Mouse (Mus musculus): ENCODE measurements around the gene Zdhhc7. TPM values are rescaled to one million over a fixed set of nuclear protein-coding genes. Genes with fewer than 3 reads are reported as not detected.

Zdhhc7 gene
- polyA plus RNA-seq, 1 experiment from 2014 or later = 21.3 TPM

- H3K9ac ChIP-seq (replicated peaks; ENCODE audit: low read depth, low read length) = no peak overlapping the region
- 74% methylated on average over 4 of the region's 4 CpGs for WGBS
- no peaks in the 10 kb centered on the region for H3K27me3 ChIP-seq (ENCODE audit: control insufficient read depth, insufficient read depth, low read length)
- no peaks in the 10 kb centered on the region for H3K9me3 ChIP-seq (ENCODE audit: control insufficient read depth, low read length)
- no peak overlapping the region for H3K27ac ChIP-seq (ENCODE audit: low read depth, low read length)
- H3K4me3 ChIP-seq (ENCODE audit: low read depth, low read length) = no peak overlapping the region
- peaks cover 8% of the 10 kb centered on the region; the same call in 1 of the 2 replicates for H3K4me1 ChIP-seq (ENCODE audit: control insufficient read depth, insufficient read depth, low read length)
- no peaks in the 10 kb centered on the region for H3K36me3 ChIP-seq (ENCODE audit: control insufficient read depth, insufficient read depth, low read length)
- no peak for ATAC-seq (ENCODE audit: low read depth)
- H3K4me2 ChIP-seq (ENCODE audit: low read depth, low read length) = no peak overlapping the region
These were observed 9.7 kb upstream of the Zdhhc7 start for GRCm38 (mm10) chr8:120110966-120111365.

DNA sequence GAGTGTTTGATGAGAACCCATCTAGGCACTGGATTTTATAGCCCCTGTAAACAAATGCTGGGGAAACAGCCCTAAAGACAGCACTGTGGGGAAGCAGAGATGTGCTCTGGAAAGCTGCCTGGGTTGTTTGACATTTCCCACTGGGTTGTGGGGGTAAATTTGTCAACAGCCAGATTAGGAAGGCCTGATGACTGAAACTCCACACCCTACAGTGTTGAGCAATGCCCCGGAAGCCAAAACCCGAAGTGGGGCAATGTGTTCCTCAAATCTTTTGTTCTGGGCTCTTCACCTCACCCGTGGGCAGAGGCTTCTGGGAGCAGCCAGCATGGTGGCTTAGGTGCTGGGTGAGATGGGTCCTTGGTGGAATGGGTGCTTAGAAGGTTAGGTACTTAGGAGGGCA, 7.9 kb upstream of the Zdhhc7 start:
- 13% methylated on average over 3 of the region's 3 CpGs for WGBS
- ATAC-seq (ENCODE audit: low read depth) = no peak
- Histone ChIP-seq H3K4me1 (ENCODE audit: control insufficient read depth, insufficient read depth, low read length) (peaks cover 7% of the 10 kb centered on the region; the same call in 1 of the 2 replicates), H3K27me3 (ENCODE audit: control insufficient read depth, insufficient read depth, low read length) (no peaks in the 10 kb centered on the region), H3K9me3 (ENCODE audit: control insufficient read depth, low read length) (no peaks in the 10 kb centered on the region), H3K27ac (ENCODE audit: low read depth, low read length) (no peak overlapping the region), H3K4me3 (ENCODE audit: low read depth, low read length) (no peak overlapping the region), H3K4me2 (ENCODE audit: low read depth, low read length) (no peak overlapping the region), H3K36me3 (ENCODE audit: control insufficient read depth, insufficient read depth, low read length) (no peaks in the 10 kb centered on the region), H3K9ac (replicated peaks; ENCODE audit: low read depth, low read length) (no peak overlapping the region)

GRCm38 (mm10) chr8:120104721-120105272, 3.5 kb upstream of the Zdhhc7 start:
- Histone ChIP-seq H3K36me3 (ENCODE audit: control insufficient read depth, insufficient read depth, low read length) (no peaks in the 10 kb centered on the region), H3K27me3 (ENCODE audit: control insufficient read depth, insufficient read depth, low read length) (no peaks in the 10 kb centered on the region), H3K4me1 (ENCODE audit: control insufficient read depth, insufficient read depth, low read length) (peaks cover 20% of the 10 kb centered on the region), H3K4me3 (ENCODE audit: low read depth, low read length) (no peak overlapping the region), H3K9me3 (ENCODE audit: control insufficient read depth, low read length) (no peaks in the 10 kb centered on the region), H3K27ac (ENCODE audit: low read depth, low read length) (no peak overlapping the region), H3K4me2 (ENCODE audit: low read depth, low read length) (no peak overlapping the region), H3K9ac (replicated peaks; ENCODE audit: low read depth, low read length) (no peak overlapping the region)
- 53% methylated on average over 9 of the region's 9 CpGs for WGBS
- no peak for ATAC-seq (ENCODE audit: low read depth)

- no peak for ATAC-seq (ENCODE audit: low read depth)
- WGBS = 90% methylated on average over 9 of the region's 9 CpGs
- no peaks in the 10 kb centered on the region for H3K27me3 ChIP-seq (ENCODE audit: control insufficient read depth, insufficient read depth, low read length)
- H3K27ac ChIP-seq (ENCODE audit: low read depth, low read length) = no peak overlapping the region
- no peak overlapping the region for H3K4me3 ChIP-seq (ENCODE audit: low read depth, low read length)
- no peaks in the 10 kb centered on the region for H3K36me3 ChIP-seq (ENCODE audit: control insufficient read depth, insufficient read depth, low read length)
- no peaks in the 10 kb centered on the region for H3K9me3 ChIP-seq (ENCODE audit: control insufficient read depth, low read length)
- H3K4me1 ChIP-seq (ENCODE audit: control insufficient read depth, insufficient read depth, low read length) = peaks cover 20% of the 10 kb centered on the region
- H3K4me2 ChIP-seq (ENCODE audit: low read depth, low read length) = no peak overlapping the region
- H3K9ac ChIP-seq (replicated peaks; ENCODE audit: low read depth, low read length) = no peak overlapping the region
These were observed 2.6 kb upstream of the Zdhhc7 start for GRCm38 (mm10) chr8:120103916-120104315.

DNA sequence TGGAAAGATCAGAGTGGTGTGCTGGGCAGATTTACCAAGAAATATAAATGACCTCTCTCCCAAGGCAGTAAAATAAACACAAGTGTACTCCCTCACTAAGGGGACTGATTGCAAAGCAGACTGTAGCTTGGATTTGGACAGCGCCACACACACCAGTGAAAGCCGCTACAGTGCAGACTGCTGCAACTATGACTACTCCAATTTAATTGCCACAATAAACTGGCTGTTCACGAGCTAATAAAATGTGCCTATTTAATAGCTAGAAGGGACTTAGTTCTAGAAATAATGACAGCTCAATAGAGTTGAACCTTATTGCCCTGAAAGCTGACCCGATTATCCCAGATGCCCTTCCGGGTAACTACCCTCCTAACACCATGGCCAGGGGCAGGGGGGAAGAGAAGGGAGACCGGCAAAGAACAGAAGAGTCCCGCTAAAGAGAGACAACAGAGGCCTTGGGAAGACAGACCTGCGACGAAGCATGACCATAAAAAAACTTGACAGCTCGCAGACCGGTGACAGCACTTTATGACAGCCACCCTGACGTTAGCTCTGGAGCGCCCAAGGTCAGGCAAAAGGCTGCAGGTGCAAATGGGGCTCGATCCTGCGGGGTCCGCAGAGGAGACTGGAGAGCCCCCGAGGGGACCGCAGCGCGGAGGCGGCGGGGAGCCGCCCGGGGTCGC, 754 bp downstream of the Zdhhc7 start:
- ATAC-seq (ENCODE audit: low read depth) = peak; percentile 32; the same call in 1 of the 2 replicates
- no peaks in the 10 kb centered on the region for H3K36me3 ChIP-seq (ENCODE audit: control insufficient read depth, insufficient read depth, low read length)
- peak overlapping the region; percentile 81 for H3K9ac ChIP-seq (replicated peaks; ENCODE audit: low read depth, low read length)
- peak overlapping the region; percentile 89 for H3K4me3 ChIP-seq (ENCODE audit: low read depth, low read length)
- 2% methylated on average over 16 of the region's 25 CpGs for WGBS
- no peaks in the 10 kb centered on the region for H3K9me3 ChIP-seq (ENCODE audit: control insufficient read depth, low read length)
- peak overlapping the region; percentile 97 for H3K4me2 ChIP-seq (ENCODE audit: low read depth, low read length)
- no peaks in the 10 kb centered on the region for H3K27me3 ChIP-seq (ENCODE audit: control insufficient read depth, insufficient read depth, low read length)
- H3K27ac ChIP-seq (ENCODE audit: low read depth, low read length) = peak overlapping the region; percentile 90
- H3K4me1 ChIP-seq (ENCODE audit: control insufficient read depth, insufficient read depth, low read length) = peaks cover 20% of the 10 kb centered on the region

GRCm38 (mm10) chr8:120096486-120096885, 4.8 kb downstream of the Zdhhc7 start:
- peaks cover 7% of the 10 kb centered on the region for H3K4me1 ChIP-seq (ENCODE audit: control insufficient read depth, insufficient read depth, low read length)
- WGBS = 81% methylated on average over 2 of the region's 2 CpGs
- peaks cover 9% of the 10 kb centered on the region; the same call in 1 of the 2 replicates for H3K36me3 ChIP-seq (ENCODE audit: control insufficient read depth, insufficient read depth, low read length)
- H3K27me3 ChIP-seq (ENCODE audit: control insufficient read depth, insufficient read depth, low read length) = no peaks in the 10 kb centered on the region
- H3K9me3 ChIP-seq (ENCODE audit: control insufficient read depth, low read length) = no peaks in the 10 kb centered on the region
- no peak overlapping the region for H3K9ac ChIP-seq (replicated peaks; ENCODE audit: low read depth, low read length)
- no peak for ATAC-seq (ENCODE audit: low read depth)
- H3K4me2 ChIP-seq (ENCODE audit: low read depth, low read length) = no peak overlapping the region
- no peak overlapping the region for H3K4me3 ChIP-seq (ENCODE audit: low read depth, low read length)
- H3K27ac ChIP-seq (ENCODE audit: low read depth, low read length) = no peak overlapping the region

- Histone ChIP-seq H3K9me3 (ENCODE audit: control insufficient read depth, low read length) (no peaks in the 10 kb centered on the region), H3K36me3 (ENCODE audit: control insufficient read depth, insufficient read depth, low read length) (peaks cover 21% of the 10 kb centered on the region), H3K27ac (ENCODE audit: low read depth, low read length) (no peak overlapping the region), H3K9ac (replicated peaks; ENCODE audit: low read depth, low read length) (no peak overlapping the region; the same call in 1 of the 2 replicates), H3K4me1 (ENCODE audit: control insufficient read depth, insufficient read depth, low read length) (peaks cover under 1% of the 10 kb centered on the region; the same call in 1 of the 2 replicates), H3K4me3 (ENCODE audit: low read depth, low read length) (no peak overlapping the region), H3K4me2 (ENCODE audit: low read depth, low read length) (no peak overlapping the region), H3K27me3 (ENCODE audit: control insufficient read depth, insufficient read depth, low read length) (no peaks in the 10 kb centered on the region)
- ATAC-seq (ENCODE audit: low read depth) = no peak
- WGBS = 92% methylated on average over 10 of the region's 10 CpGs
These were observed 6.5 kb downstream of the Zdhhc7 start for GRCm38 (mm10) chr8:120094801-120095200.

DNA sequence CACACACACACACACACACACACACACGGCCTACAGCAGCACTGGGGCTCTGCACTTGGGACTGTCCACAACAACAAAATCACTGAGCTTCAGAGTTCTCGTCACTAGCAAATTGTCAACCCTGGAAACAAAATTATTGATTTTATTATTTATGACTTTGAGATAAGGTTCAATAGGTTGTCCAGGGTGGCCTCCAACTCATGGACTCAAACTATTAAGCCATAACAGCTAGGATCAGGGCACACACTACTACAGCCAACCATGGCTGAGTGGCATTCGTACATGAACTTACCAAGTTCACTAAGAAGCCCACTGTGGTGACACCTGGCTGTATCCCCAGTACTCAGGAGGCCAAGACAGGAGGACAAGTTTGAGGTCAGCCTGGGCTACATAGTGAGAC, 8.2 kb downstream of the Zdhhc7 start:
- no peak overlapping the region for H3K4me3 ChIP-seq (ENCODE audit: low read depth, low read length)
- WGBS = 96% methylated on average over 3 of the region's 3 CpGs
- peaks cover 21% of the 10 kb centered on the region for H3K36me3 ChIP-seq (ENCODE audit: control insufficient read depth, insufficient read depth, low read length)
- no peak for ATAC-seq (ENCODE audit: low read depth)
- H3K4me1 ChIP-seq (ENCODE audit: control insufficient read depth, insufficient read depth, low read length) = no peaks in the 10 kb centered on the region
- no peak overlapping the region for H3K9ac ChIP-seq (replicated peaks; ENCODE audit: low read depth, low read length)
- H3K27ac ChIP-seq (ENCODE audit: low read depth, low read length) = no peak overlapping the region
- no peaks in the 10 kb centered on the region for H3K27me3 ChIP-seq (ENCODE audit: control insufficient read depth, insufficient read depth, low read length)
- no peaks in the 10 kb centered on the region for H3K9me3 ChIP-seq (ENCODE audit: control insufficient read depth, low read length)
- H3K4me2 ChIP-seq (ENCODE audit: low read depth, low read length) = no peak overlapping the region

GRCm38 (mm10) chr8:120091032-120091431, 10.2 kb downstream of the Zdhhc7 start:
- H3K36me3 ChIP-seq (ENCODE audit: control insufficient read depth, insufficient read depth, low read length) = peaks cover 40% of the 10 kb centered on the region
- no peaks in the 10 kb centered on the region for H3K4me1 ChIP-seq (ENCODE audit: control insufficient read depth, insufficient read depth, low read length)
- H3K4me3 ChIP-seq (ENCODE audit: low read depth, low read length) = no peak overlapping the region
- no peak overlapping the region for H3K27ac ChIP-seq (ENCODE audit: low read depth, low read length)
- no peak for ATAC-seq (ENCODE audit: low read depth)
- H3K9ac ChIP-seq (replicated peaks; ENCODE audit: low read depth, low read length) = no peak overlapping the region
- H3K4me2 ChIP-seq (ENCODE audit: low read depth, low read length) = no peak overlapping the region
- H3K9me3 ChIP-seq (ENCODE audit: control insufficient read depth, low read length) = no peaks in the 10 kb centered on the region
- 92% methylated on average over 3 of the region's 3 CpGs for WGBS
- no peaks in the 10 kb centered on the region for H3K27me3 ChIP-seq (ENCODE audit: control insufficient read depth, insufficient read depth, low read length)

All from neural tube, embryonic 14.5 days (tissue).